Mouse (Mus musculus): ENCODE results near the gene Zfp131.

DNA sequence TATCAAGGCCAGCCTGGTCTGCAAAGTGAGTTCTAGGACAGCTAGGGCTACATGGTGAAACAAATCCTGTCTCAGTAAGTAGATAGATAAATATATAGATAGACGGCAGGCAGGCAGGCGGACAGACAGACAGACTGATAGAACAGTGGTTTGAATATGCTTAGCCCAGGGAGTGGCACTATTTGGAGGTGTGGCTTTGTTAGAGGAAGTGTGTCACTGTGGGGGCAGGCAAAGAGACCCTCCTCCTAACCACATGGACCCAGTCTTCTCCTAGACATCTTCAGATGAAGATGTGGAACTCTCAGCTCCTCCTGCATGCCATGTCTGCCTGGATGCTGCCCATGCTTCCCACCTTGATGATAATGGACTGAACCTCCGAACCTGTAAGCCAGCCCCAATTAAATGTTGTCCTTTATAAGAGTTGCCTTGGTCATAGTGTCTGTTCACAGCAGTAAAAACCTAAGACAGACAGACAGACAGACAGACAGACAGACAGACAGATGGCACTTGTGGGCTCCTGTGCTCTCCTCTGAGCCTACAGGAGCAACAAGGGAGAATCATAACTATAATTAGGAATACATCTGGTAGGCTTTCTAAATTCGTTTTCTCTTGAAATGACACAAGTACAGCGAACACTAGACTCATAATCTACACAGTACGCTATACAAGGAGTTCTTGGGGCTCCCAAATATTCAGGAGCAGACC lies 47.8 kb downstream of the Zfp131 start:
- TF ChIP-seq POLR2A (IDR thresholded peaks at IDR 0.05; ENCODE audit: borderline replicate concordance, low read depth, low read length) (no peak), CTCF (IDR thresholded peaks at IDR 0.05; ENCODE audit: low read depth, low read length) (no peak)
